Mouse (Mus musculus) CH12.LX (cell line): ENCODE results near the gene Dtymk. TPM values are rescaled to one million over a fixed set of nuclear protein-coding genes. Genes with fewer than 3 reads are reported as not detected.
"Not testable (repeated sequence)": the region's sequence is repeated elsewhere in the genome, so short reads cannot be mapped to it uniquely, and the experiment has no call there.

Experiments
- DNase-seq: peaks from one replicate; pipeline ENCODE4 v3.0.0-alpha.2; 2013; ENCODE audit errors: extremely low read depth
- H3K27ac ChIP-seq: 2 replicates; pipeline ENCODE4 v1.5.1; 2012; ENCODE audit warnings: low read depth, mild to moderate bottlenecking, control low read depth, moderate library complexity; ENCODE audit not compliant: insufficient read depth
- H3K27me3 ChIP-seq: replicated peaks from 2 replicates; pipeline ENCODE3; 2012; ENCODE audit warnings: inconsistent platforms
- H3K36me3 ChIP-seq, 2 experiments: replicated peaks in 1 of 2; 2 replicates each; pipeline versions ENCODE3 to v1.6.1; 2012; ENCODE audit warnings: inconsistent platforms in 1 of 2, low read length in 1 of 2, mild to moderate bottlenecking in 1 of 2, mixed read lengths in 1 of 2, moderate library complexity in 1 of 2; ENCODE audit not compliant: control insufficient read depth in 1 of 2, insufficient read depth in 1 of 2
- H3K4me1 ChIP-seq, 2 experiments: 2 replicates each; pipeline ENCODE4 v1.6.1; 2012; ENCODE audit warnings: inconsistent platforms in 1 of 2, moderate library complexity in 1 of 2; ENCODE audit not compliant: insufficient read depth in 2 of 2, control insufficient read depth in 1 of 2
- H3K4me2 ChIP-seq: 2 replicates; pipeline ENCODE4 v1.6.1; 2012; ENCODE audit warnings: low read depth, mild to moderate bottlenecking, control low read depth; ENCODE audit not compliant: poor library complexity, insufficient read depth, severe bottlenecking
- H3K4me3 ChIP-seq, 3 experiments: fragments of 150-350 bp in 1 of 3; sonication (generic) in 1 of 3; replicated peaks in 1 of 3; 2 replicates each; pipeline versions ENCODE3 to v1.5.1; 2011 to 2012; ENCODE audit warnings: low read depth in 2 of 3, low read length in 2 of 3, mild to moderate bottlenecking in 2 of 3, moderate library complexity in 2 of 3, control low read depth in 1 of 3, improper control_type of control experiment in 1 of 3, inconsistent platforms in 1 of 3, mixed read lengths in 1 of 3; ENCODE audit not compliant: poor library complexity in 1 of 3
- H3K79me2 ChIP-seq: replicated peaks from 2 replicates; pipeline ENCODE4 v1.6.1; 2012; ENCODE audit warnings: mild to moderate bottlenecking, moderate library complexity; ENCODE audit not compliant: control insufficient read depth, poor library complexity, insufficient read depth, severe bottlenecking; ENCODE audit errors: extremely low read depth
- H3K9ac ChIP-seq: 2 replicates; pipeline ENCODE4 v1.6.1; 2012; ENCODE audit warnings: low read depth, mild to moderate bottlenecking, control low read depth, moderate library complexity; ENCODE audit not compliant: insufficient read depth
- H3K9me3 ChIP-seq: replicated peaks from 2 replicates; pipeline ENCODE3; 2012; ENCODE audit warnings: low read length, inconsistent platforms, mixed read lengths
- CTCF ChIP-seq, 2 experiments: IDR thresholded peaks in 1 of 2; conservative IDR thresholded peaks in 1 of 2; 2 replicates each; pipeline ENCODE4 v1.5.1; 2011 to 2012; ENCODE audit warnings: low read depth in 2 of 2, low read length in 2 of 2, improper control_type of control experiment in 1 of 2, inconsistent platforms in 1 of 2, mild to moderate bottlenecking in 1 of 2, moderate library complexity in 1 of 2
- GABPA ChIP-seq: IDR thresholded peaks from 2 replicates; pipeline ENCODE4 v1.6.1; 2012; ENCODE audit warnings: low read depth, low read length, improper control_type of control experiment, inconsistent platforms; ENCODE audit not compliant: insufficient replicate concordance
- HCFC1 ChIP-seq: IDR thresholded peaks from 2 replicates; pipeline ENCODE4 v1.6.1; 2012; ENCODE audit warnings: low read depth, mild to moderate bottlenecking, inconsistent platforms, low read length, improper control_type of control experiment
- IRF4 ChIP-seq: IDR thresholded peaks from 2 replicates; pipeline ENCODE4 v1.6.1; 2014; ENCODE audit warnings: low read depth, mild to moderate bottlenecking, inconsistent platforms, low read length, improper control_type of control experiment
- KAT2A ChIP-seq: IDR thresholded peaks from 2 replicates; pipeline ENCODE4 v1.6.1; 2012; ENCODE audit warnings: low read length, improper control_type of control experiment, inconsistent platforms; ENCODE audit not compliant: insufficient replicate concordance
- MXI1 ChIP-seq: IDR thresholded peaks from 2 replicates; pipeline ENCODE4 v1.6.1; 2011; ENCODE audit warnings: mild to moderate bottlenecking, low read depth, low read length, improper control_type of control experiment
- MYC ChIP-seq: IDR thresholded peaks from 2 replicates; pipeline ENCODE4 v1.6.1; 2011; ENCODE audit warnings: low read depth, mild to moderate bottlenecking, improper control_type of control experiment, low read length
- NRF1 ChIP-seq: IDR thresholded peaks from 2 replicates; pipeline ENCODE4 v1.6.1; 2014; ENCODE audit warnings: low read depth, mild to moderate bottlenecking, inconsistent platforms, low read length, improper control_type of control experiment, moderate library complexity
- TCF12 ChIP-seq: IDR thresholded peaks from 2 replicates; pipeline ENCODE4 v1.6.1; 2014; ENCODE audit warnings: low read depth, mild to moderate bottlenecking, inconsistent platforms, low read length, improper control_type of control experiment
- ZC3H11A ChIP-seq: IDR thresholded peaks from 2 replicates; pipeline ENCODE4 v1.6.1; 2012; ENCODE audit warnings: low read depth, mild to moderate bottlenecking, inconsistent platforms, low read length, improper control_type of control experiment
- ZMIZ1 ChIP-seq: IDR thresholded peaks from 2 replicates; pipeline ENCODE4 v1.6.1; 2012; ENCODE audit warnings: low read depth, mild to moderate bottlenecking, inconsistent platforms, low read length, improper control_type of control experiment
- ZNF384 ChIP-seq: IDR thresholded peaks from 2 replicates; pipeline ENCODE4 v1.6.1; 2012; ENCODE audit warnings: low read depth, low read length, improper control_type of control experiment, inconsistent platforms
- dilution Hi-C: fragments of 300-500 bp; cut with MboI; formaldehyde crosslinking; loops from 2 replicates; pipeline ENCODE4 v1.14.3; 2020; ENCODE audit warnings: low sequenced_read_pairs; ENCODE audit not compliant: extremely low pct_unique_long_range_greater_than_20kb, extremely low pct_ligation_motif_present
- in situ Hi-C: fragments of 300-500 bp; cut with MboI; formaldehyde crosslinking; loops from 3 replicates; pipeline ENCODE4 v1.14.3; 2019; ENCODE audit warnings: low sequenced_read_pairs, low pct_ligation_motif_present, low pct_unique_long_range_greater_than_20kb, mixed read lengths
- polyA plus RNA-seq: library from polyadenylated mRNA; unstranded; fragments of >175 nt; gene quantifications from 2 replicates; pipeline ENCODE4 v1.2.1, GENCODE M21; 2012; ENCODE audit warnings: low read depth; ENCODE audit not compliant: insufficient read length
- total RNA-seq, 2 experiments: library from RNA; depleted of rRNA; stranded (reverse); fragments of 300-350 nt in 1 of 2; fragments of >200 nt in 1 of 2; gene quantifications; 2 replicates each; pipeline ENCODE4 v1.2.3; 2012 to 2014

The Dtymk gene
- total and polyA plus RNA-seq, 3 experiments: 168 to 286 (median 196) TPM

GRCm38 (mm10) chr1:93834671-93835150, 33.0 kb upstream of the Dtymk start:
- no peak overlapping the region for H3K4me2 ChIP-seq
- no peaks in the 10 kb centered on the region for H3K79me2 ChIP-seq
- in situ Hi-C loops: no loop called here
- H3K4me1 ChIP-seq: peaks cover 0 to 6% of the 10 kb centered on the region in 2 experiments; a peak in 2 of 4 replicates
- TF ChIP-seq MXI1 (no peak), ZC3H11A (no peak), MYC (no peak), GABPA (no peak), NRF1 (no peak), ZMIZ1 (no peak), KAT2A (no peak), HCFC1 (no peak), IRF4 (no peak), TCF12 (no peak)
- TF ChIP-seq, all 38 proteins: peak for 0
- Histone ChIP-seq H3K27ac (no peak overlapping the region), H3K4me3 (no peak overlapping the region), H3K27me3 (no peaks in the 10 kb centered on the region), H3K9ac (no peak overlapping the region), H3K36me3 (peaks cover 16 to 43% of the 10 kb centered on the region in 2 experiments), H3K9me3 (no peaks in the 10 kb centered on the region)
- dilution Hi-C loops: no loop called here
- no peak for DNase-seq

GRCm38 (mm10) chr1:93832754-93833360, 31.1 kb upstream of the Dtymk start:
- H3K79me2 ChIP-seq, H3K9me3 ChIP-seq, H3K4me1 ChIP-seq, H3K9ac ChIP-seq, DNase-seq, in situ Hi-C loops, H3K4me3 ChIP-seq, H3K4me2 ChIP-seq, H3K27me3 ChIP-seq, dilution Hi-C loops, H3K27ac ChIP-seq: not testable (repeated sequence)
- peak in 1 of 2 experiments; percentile 32; a peak in 2 of 4 replicates for TF ChIP-seq CTCF (conservative IDR thresholded peaks at IDR 0.05 in 1 of 2, IDR thresholded peaks at IDR 0.05 in 1 of 2; ENCODE audit: low read depth in 2 of 2, low read length in 2 of 2)
- H3K36me3 ChIP-seq: peaks cover 11 to 45% of the 10 kb centered on the region in 2 experiments

GRCm38 (mm10) chr1:93826540-93826835, 24.8 kb upstream of the Dtymk start:
- no peak overlapping the region for H3K4me3 ChIP-seq
- H3K9ac ChIP-seq: no peak overlapping the region
- in situ Hi-C loops: no loop called here

More at GRCm38 (mm10) chr1:93826540-93826835, 24.8 kb upstream of the Dtymk start:
- no peaks in the 10 kb centered on the region for H3K79me2 ChIP-seq
- no peaks in the 10 kb centered on the region for H3K9me3 ChIP-seq
- dilution Hi-C loops: no loop called here
- H3K4me1 ChIP-seq: peaks cover 6 to 19% of the 10 kb centered on the region in 2 experiments
- H3K27me3 ChIP-seq: no peaks in the 10 kb centered on the region
- no peak for DNase-seq
- H3K4me2 ChIP-seq: no peak overlapping the region
- H3K36me3 ChIP-seq: peaks cover under 1 to 31% of the 10 kb centered on the region in 2 experiments
- TF ChIP-seq ZNF384: no peak
- no peak overlapping the region for H3K27ac ChIP-seq
